In genomic region chr10:41189392-41189791, GRCm38 (mm10) we compare ENCODE assay signal across 17 mouse cellular contexts.
DNase-seq lines count a peak whose midpoint lies in the region; ATAC-seq and TF ChIP-seq lines count a peak whose summit lies in the region.
"Had no signal": no experiment of that assay in that cellular context is flagged by ENCODE, and none has a peak within 500 bp of the region (broad histone marks: within the 10 kb centered on the region; RNA-seq: fewer than 3 reads in every experiment).

No protein-coding gene starts in this region.

- H3K9me3 ChIP-seq in heart, embryonic 12.5 days (replicated peaks): no peaks in the 10 kb centered on the region
- no peaks in the 10 kb centered on the region for H3K9me3 ChIP-seq in liver, embryonic 12.5 days (replicated peaks)
- no peaks in the 10 kb centered on the region for H3K9me3 ChIP-seq in forebrain, embryonic 16.5 days (ENCODE audit: control insufficient read depth, low read length)
- no peaks in the 10 kb centered on the region for H3K9me3 ChIP-seq in kidney, embryonic 15.5 days (replicated peaks)
- H3K9me3 ChIP-seq: forebrain, embryonic 13.5 days; neural tube, embryonic 15.5 days had no signal

- no peak overlapping the region for H3K9ac ChIP-seq in heart, embryonic 12.5 days
- no peak overlapping the region for H3K9ac ChIP-seq in heart, adult 2 months (ENCODE audit: low read depth, low read length)
- H3K9ac ChIP-seq in liver, embryonic 12.5 days: peak overlapping the region; percentile 40
- H3K9ac ChIP-seq in forebrain, embryonic 16.5 days (replicated peaks; ENCODE audit: low read depth, low read length): no peak overlapping the region
- H3K9ac ChIP-seq in kidney, embryonic 15.5 days: no peak overlapping the region
- H3K9ac ChIP-seq: forebrain, embryonic 13.5 days; neural tube, embryonic 15.5 days had no signal

- no peak for TF ChIP-seq EP300 in heart, adult 2 months (IDR thresholded peaks at IDR 0.05; ENCODE audit: insufficient read depth, low read depth, low read length)

- no peaks in the 10 kb centered on the region for H3K79me2 ChIP-seq in heart, adult 2 months (replicated peaks; ENCODE audit: control insufficient read depth, insufficient read depth, low read length)

- peaks cover 14% of the 10 kb centered on the region for H3K36me3 ChIP-seq in heart, embryonic 12.5 days
- H3K36me3 ChIP-seq in heart, adult 2 months (ENCODE audit: control insufficient read depth, insufficient read depth, low read length): no peaks in the 10 kb centered on the region
- H3K36me3 ChIP-seq in liver, embryonic 12.5 days: peaks cover 8% of the 10 kb centered on the region
- 0 out of 2 replicates have a peak, but pooled peaks cover 3% of the 10 kb centered on the region for H3K36me3 ChIP-seq in forebrain, embryonic 16.5 days (ENCODE audit: control insufficient read depth, insufficient read depth)
- peaks cover 4% of the 10 kb centered on the region; the same call in 1 of the 2 replicates for H3K36me3 ChIP-seq in kidney, embryonic 15.5 days

- H3K4me1 ChIP-seq in heart, embryonic 12.5 days (replicated peaks): no peaks in the 10 kb centered on the region
- no peaks in the 10 kb centered on the region for H3K4me1 ChIP-seq in heart, adult 2 months (ENCODE audit: control insufficient read depth, insufficient read depth, low read length)
- peaks cover 34% of the 10 kb centered on the region for H3K4me1 ChIP-seq in liver, embryonic 12.5 days
- no peaks in the 10 kb centered on the region for H3K4me1 ChIP-seq in forebrain, embryonic 16.5 days (replicated peaks; ENCODE audit: control insufficient read depth, insufficient read depth, low read length)
- H3K4me1 ChIP-seq in kidney, embryonic 15.5 days: no peaks in the 10 kb centered on the region
- H3K4me1 ChIP-seq: forebrain, embryonic 13.5 days; neural tube, embryonic 15.5 days had no signal

- no peak overlapping the region for H3K4me2 ChIP-seq in heart, embryonic 12.5 days
- peak overlapping the region; percentile 21 for H3K4me2 ChIP-seq in liver, embryonic 12.5 days
- no peak overlapping the region for H3K4me2 ChIP-seq in forebrain, embryonic 16.5 days (ENCODE audit: low read length)
- no peak overlapping the region for H3K4me2 ChIP-seq in kidney, embryonic 15.5 days
- H3K4me2 ChIP-seq: forebrain, embryonic 13.5 days; neural tube, embryonic 15.5 days had no signal

- no peak for TF ChIP-seq CTCF in heart, adult 2 months (IDR thresholded peaks at IDR 0.05)

- no peak overlapping the region for H3K27ac ChIP-seq in heart, embryonic 12.5 days (ENCODE audit: poor library complexity, severe bottlenecking)
- H3K27ac ChIP-seq in heart, adult 2 months: no peak overlapping the region
- H3K27ac ChIP-seq in liver, embryonic 12.5 days: peak overlapping the region; percentile 89
- no peak overlapping the region for H3K27ac ChIP-seq in forebrain, embryonic 16.5 days (ENCODE audit: low read length)
- H3K27ac ChIP-seq in kidney, embryonic 15.5 days: no peak overlapping the region
- H3K27ac ChIP-seq: forebrain, embryonic 13.5 days; macrophage; neural tube, embryonic 15.5 days had no signal

- no peak for DNase-seq in heart, adult 2 months
- DNase-seq in c-Kit-positive CD71-positive TER-119-positive erythroid progenitor cells, embryonic 14.5 days (ENCODE audit: low spot score): peak; percentile 70
- DNase-seq: adrenal gland, postnatal 25 days; cerebellum, adult 9-10 months; gastrocnemius, postnatal 25 days; midbrain, embryonic 14.5 days; right cerebral cortex, postnatal 4 days; thymus, postnatal 4 days had no signal

- peak; percentile 79 for ATAC-seq in heart, embryonic 12.5 days (ENCODE audit: insufficient number of reproducible peaks, low FRiP score)
- ATAC-seq in liver, embryonic 12.5 days: peak; percentile 100
- peak; percentile 99 for ATAC-seq in megakaryocyte-erythroid progenitor cell, adult 5-6 weeks (replicated peaks; ENCODE audit: low FRiP score, low TSS enrichment, poor library complexity, severe bottlenecking)
- no peak for ATAC-seq in forebrain, embryonic 16.5 days
- no peak for ATAC-seq in kidney, embryonic 15.5 days (replicated peaks; ENCODE audit: low FRiP score)
- ATAC-seq: forebrain, embryonic 13.5 days had no signal

- intact Hi-C loops in heart, adult 2 months (cut with DNase I): no loop called here

- no peak for TF ChIP-seq POLR2A in heart, adult 2 months (IDR thresholded peaks at IDR 0.05; ENCODE audit: insufficient read depth, low read depth, low read length)

- H3K27me3 ChIP-seq in heart, embryonic 12.5 days (replicated peaks): no peaks in the 10 kb centered on the region
- no peaks in the 10 kb centered on the region for H3K27me3 ChIP-seq in heart, adult 2 months (ENCODE audit: control insufficient read depth, insufficient read depth, low read length)
- no peaks in the 10 kb centered on the region for H3K27me3 ChIP-seq in liver, embryonic 12.5 days (replicated peaks)
- H3K27me3 ChIP-seq in forebrain, embryonic 16.5 days (replicated peaks; ENCODE audit: control insufficient read depth, insufficient read depth, low read length): no peaks in the 10 kb centered on the region
- no peaks in the 10 kb centered on the region for H3K27me3 ChIP-seq in kidney, embryonic 15.5 days
- H3K27me3 ChIP-seq: forebrain, embryonic 13.5 days; neural tube, embryonic 15.5 days had no signal

- 61% methylated on average over 3 of the region's 3 CpGs for WGBS in heart, embryonic 12.5 days
- WGBS in heart, adult 2 months: 71% methylated on average over 3 of the region's 3 CpGs
- 32% methylated on average over 3 of the region's 3 CpGs for WGBS in liver, embryonic 12.5 days (ENCODE audit: insufficient replicate concordance)
- 68% methylated on average over 3 of the region's 3 CpGs for WGBS in forebrain, embryonic 16.5 days
- 82% methylated on average over 3 of the region's 3 CpGs for WGBS in kidney, embryonic 15.5 days

- H3K4me3 ChIP-seq in heart, embryonic 12.5 days: no peak overlapping the region
- H3K4me3 ChIP-seq in heart, adult 2 months: no peak overlapping the region
- no peak overlapping the region for H3K4me3 ChIP-seq in liver, embryonic 12.5 days
- H3K4me3 ChIP-seq in forebrain, embryonic 16.5 days (replicated peaks; ENCODE audit: low read length): no peak overlapping the region
- no peak overlapping the region for H3K4me3 ChIP-seq in kidney, embryonic 15.5 days (replicated peaks)
- H3K4me3 ChIP-seq: forebrain, embryonic 13.5 days; myocyte; neural tube, embryonic 15.5 days had no signal

Comparison
In these comparisons a context has a peak if more than half of its experiments do, and no peak if none do; other contexts are left out.
1. ATAC-seq: peak in heart, embryonic 12.5 days (single experiment), liver, embryonic 12.5 days (single experiment) and megakaryocyte-erythroid progenitor cell, adult 5-6 weeks (single experiment); none in forebrain, embryonic 16.5 days (single experiment) and kidney, embryonic 15.5 days (single experiment).